Mouse (Mus musculus) lung, postnatal 10 days (tissue): ENCODE measurements around the gene Tenm1.

ENCODE experiments used
- DNase-seq: peaks from one replicate; pipeline ENCODE4 v3.0.0; 2021

Tenm1 gene

GRCm38 (mm10) chrX:43428855-43429263 is at the start of gene Tenm1:
Gene Tenm1, minus strand, starts transcription at chrX:43429126.
- no peak for DNase-seq

- no peak for DNase-seq
Observed at GRCm38 (mm10) chrX:43467311-43467710, 38.4 kb upstream of the Tenm1 start.

GRCm38 (mm10) chrX:43430581-43430980 is 1.7 kb upstream of the Tenm1 start:
- no peak for DNase-seq

GRCm38 (mm10) chrX:43429982-43430531 is 1.1 kb upstream of the Tenm1 start:
- DNase-seq, result no peak

- no peak for DNase-seq
Observed at GRCm38 (mm10) chrX:43429337-43429736, 411 bp upstream of the Tenm1 start.

- no peak for DNase-seq
Observed at GRCm38 (mm10) chrX:43427961-43428365, 963 bp downstream of the Tenm1 start.

- no peak for DNase-seq
Observed at GRCm38 (mm10) chrX:43427111-43427510, 1.8 kb downstream of the Tenm1 start.

- no peak for DNase-seq
Observed at GRCm38 (mm10) chrX:43397957-43398356, 31.0 kb downstream of the Tenm1 start.

GRCm38 (mm10) chrX:43388106-43388505 is 40.8 kb downstream of the Tenm1 start:
- DNase-seq, result no peak

- DNase-seq, result no peak
Observed at GRCm38 (mm10) chrX:43372526-43372925, 56.4 kb downstream of the Tenm1 start.

- no peak for DNase-seq
Observed at GRCm38 (mm10) chrX:43319351-43319750, 109.6 kb downstream of the Tenm1 start.

GRCm38 (mm10) chrX:43317801-43318520 is 111.0 kb downstream of the Tenm1 start:
- DNase-seq, result no peak

GRCm38 (mm10) chrX:43235844-43236243 is 193.1 kb downstream of the Tenm1 start:
- DNase-seq, result no peak

- no peak for DNase-seq
Observed at GRCm38 (mm10) chrX:43205003-43205402, 223.9 kb downstream of the Tenm1 start.

- no peak for DNase-seq
Observed at GRCm38 (mm10) chrX:43202249-43202783, 226.6 kb downstream of the Tenm1 start.

GRCm38 (mm10) chrX:43182975-43183374 is 246.0 kb downstream of the Tenm1 start:
- no peak for DNase-seq

GRCm38 (mm10) chrX:43151561-43151960 is 277.4 kb downstream of the Tenm1 start:
- DNase-seq, result no peak

- no peak for DNase-seq
Observed at GRCm38 (mm10) chrX:43129696-43130095, 299.2 kb downstream of the Tenm1 start.

GRCm38 (mm10) chrX:43122491-43122890 is 306.4 kb downstream of the Tenm1 start:
- DNase-seq, result no peak

- no peak for DNase-seq
Observed at GRCm38 (mm10) chrX:43122001-43122400, 306.9 kb downstream of the Tenm1 start.

GRCm38 (mm10) chrX:42986100-42986499 is 442.8 kb downstream of the Tenm1 start:
- DNase-seq, result no peak

- DNase-seq, result peak; percentile 1
Observed at GRCm38 (mm10) chrX:42973562-42973961, 455.4 kb downstream of the Tenm1 start.

- no peak for DNase-seq
Observed at GRCm38 (mm10) chrX:42967611-42968010, 461.3 kb downstream of the Tenm1 start.

- DNase-seq, result no peak
Observed at GRCm38 (mm10) chrX:42861731-42862130, 567.2 kb downstream of the Tenm1 start.

- DNase-seq, result no peak
Observed at GRCm38 (mm10) chrX:42781566-42781965, 647.4 kb downstream of the Tenm1 start.
